Mouse (Mus musculus) embryonic facial prominence, embryonic 15.5 days (tissue): ENCODE data around the gene Gm17581. TPM values are rescaled to one million over a fixed set of nuclear protein-coding genes. Genes with fewer than 3 reads are reported as not detected.
A peak's percentile ranks its signal among the peaks of the same experiment; 100 is the strongest.
"Not testable (repeated sequence)": the region's sequence is repeated elsewhere in the genome, so short reads cannot be mapped to it uniquely, and the experiment has no call there.

Source experiments
- ATAC-seq: fragments of 200-750 bp; cut with Nextera tagmentation; 2 replicates; pipeline ENCODE4 v1.8.0; 2017; ENCODE audit warnings: low read depth, moderate TSS enrichment; ENCODE audit not compliant: insufficient number of reproducible peaks, low FRiP score, low TSS enrichment
- H3K27ac ChIP-seq: fragments of 300-500 bp; sonication (generic); replicated peaks from 2 replicates; pipeline ENCODE4 v1.5.1; 2015; ENCODE audit warnings: mild to moderate bottlenecking, inconsistent platforms
- H3K27me3 ChIP-seq: fragments of 300-500 bp; sonication (generic); 2 replicates; pipeline ENCODE4 v1.6.1; 2015; ENCODE audit warnings: inconsistent platforms
- H3K36me3 ChIP-seq: fragments of 300-500 bp; sonication (generic); 2 replicates; pipeline ENCODE4 v1.6.1; 2015; ENCODE audit warnings: mild to moderate bottlenecking, inconsistent platforms
- H3K4me1 ChIP-seq: fragments of 300-500 bp; sonication (generic); 2 replicates; pipeline ENCODE4 v1.6.1; 2015; ENCODE audit warnings: inconsistent platforms
- H3K4me2 ChIP-seq: fragments of 300-500 bp; sonication (generic); replicated peaks from 2 replicates; pipeline ENCODE4 v1.6.1; 2015; ENCODE audit warnings: mild to moderate bottlenecking, inconsistent platforms
- H3K4me3 ChIP-seq: fragments of 300-500 bp; sonication (generic); replicated peaks from 2 replicates; pipeline ENCODE4 v1.5.1; 2015; ENCODE audit warnings: mild to moderate bottlenecking, inconsistent platforms
- H3K9ac ChIP-seq: fragments of 300-500 bp; sonication (generic); 2 replicates; pipeline ENCODE4 v1.6.1; 2015; ENCODE audit warnings: inconsistent platforms
- H3K9me3 ChIP-seq: fragments of 300-500 bp; sonication (generic); replicated peaks from 2 replicates; pipeline ENCODE4 v1.6.1; 2016; ENCODE audit warnings: inconsistent platforms
- WGBS: fragments of 180-500 bp; shearing (Covaris S2); methylation state at CpG from one replicate; pipeline ENCODE4 v1.1.7; 2015; 5-methylcytosine and 5-hydroxymethylcytosine counted together
- polyA plus RNA-seq: library from polyadenylated mRNA; unstranded; fragments of >200 nt; fragmentation: Nextera tagmentation; extraction: Ambion mirVana; gene quantifications from 2 replicates; pipeline ENCODE4 v1.2.1, GENCODE M21; 2015

Gene Gm17581
- polyA plus RNA-seq, result not detected in 2 replicates

DNA sequence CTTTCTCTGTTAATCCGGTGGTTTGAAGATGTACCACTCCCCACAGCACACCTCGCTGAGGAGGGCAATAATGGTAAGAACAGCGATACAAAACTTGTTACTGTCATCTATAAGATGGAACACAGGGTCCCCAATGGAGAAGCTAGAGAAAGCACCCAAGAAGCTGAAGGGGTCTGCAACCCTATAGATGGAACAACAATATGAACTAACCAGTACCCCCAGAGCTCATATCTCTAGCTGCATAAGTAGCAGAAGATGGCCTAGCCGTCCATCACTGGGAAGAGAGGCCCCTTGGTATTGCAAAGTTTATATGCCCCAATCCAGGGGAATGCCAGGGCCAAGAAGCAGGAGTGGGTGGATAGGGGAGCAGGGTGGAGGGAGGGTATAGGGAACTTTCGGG is at the start of gene Gm17581:
Gene Gm17581 (minus strand): TSS at position 101 of the 400 bp plus-strand sequence.
- H3K36me3 ChIP-seq, H3K9me3 ChIP-seq, H3K4me3 ChIP-seq, H3K4me1 ChIP-seq, H3K4me2 ChIP-seq, H3K27ac ChIP-seq, H3K9ac ChIP-seq, ATAC-seq, H3K27me3 ChIP-seq: not testable (repeated sequence)
- WGBS, result 86% methylated on average over 5 of the region's 5 CpGs

DNA sequence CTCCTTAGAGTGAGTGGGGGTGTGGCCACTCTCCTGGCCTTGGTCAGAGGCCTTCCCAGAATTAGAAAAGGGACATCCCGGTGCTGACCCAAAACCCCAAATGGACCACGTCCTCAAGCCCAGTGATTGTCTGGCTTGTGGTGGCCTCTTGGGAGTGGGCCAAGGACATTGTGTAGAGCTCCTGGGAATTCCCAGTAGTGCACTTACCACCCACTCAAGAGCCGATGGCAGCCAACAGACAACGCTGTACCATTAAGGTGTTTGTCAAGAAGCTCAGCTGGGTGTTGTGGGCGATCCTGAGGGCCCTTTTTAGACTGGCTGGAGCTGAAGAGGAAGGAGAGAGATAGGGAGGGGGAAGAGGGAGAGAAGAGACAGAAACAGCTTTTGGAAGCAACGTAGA is 48.9 kb upstream of the Gm17581 start:
- H3K9ac ChIP-seq, result no peak overlapping the region
- H3K4me1 ChIP-seq, result no peaks in the 10 kb centered on the region
- ATAC-seq, result no peak
- 82% methylated on average over 6 of the region's 6 CpGs for WGBS
- no peak overlapping the region for H3K4me3 ChIP-seq
- no peaks in the 10 kb centered on the region for H3K9me3 ChIP-seq
- H3K4me2 ChIP-seq, result no peak overlapping the region
- no peaks in the 10 kb centered on the region; the same call in 1 of the 2 replicates for H3K27me3 ChIP-seq
- no peak overlapping the region for H3K27ac ChIP-seq
- H3K36me3 ChIP-seq, result no peaks in the 10 kb centered on the region

DNA sequence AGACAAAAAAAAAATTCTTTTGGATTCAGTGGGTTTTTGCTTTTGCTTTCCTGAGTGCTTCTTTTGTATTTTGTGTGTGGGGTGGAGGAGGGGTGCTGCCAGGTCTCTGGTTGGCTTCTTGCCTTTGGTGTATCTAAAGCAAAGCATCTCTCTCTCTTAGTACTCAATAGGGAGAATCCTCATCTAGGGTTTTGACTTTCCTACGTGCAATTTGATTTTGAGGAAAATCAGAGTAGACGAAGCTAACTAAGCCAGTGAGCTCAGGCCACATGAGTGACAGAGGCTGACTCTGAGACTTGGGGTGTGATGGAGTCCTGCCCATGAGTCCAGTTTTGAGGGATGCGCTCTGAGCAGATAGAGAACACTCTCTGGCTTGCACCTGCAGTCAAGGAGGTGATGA is 43.8 kb upstream of the Gm17581 start:
- no peak for ATAC-seq
- H3K4me2 ChIP-seq, result no peak overlapping the region
- H3K36me3 ChIP-seq, result no peaks in the 10 kb centered on the region
- no peak overlapping the region for H3K4me3 ChIP-seq
- WGBS, result 71% methylated on average over 3 of the region's 3 CpGs
- H3K9me3 ChIP-seq, result no peaks in the 10 kb centered on the region
- no peak overlapping the region for H3K27ac ChIP-seq
- no peak overlapping the region for H3K9ac ChIP-seq
- peaks cover 10% of the 10 kb centered on the region; the same call in 1 of the 2 replicates for H3K4me1 ChIP-seq
- H3K27me3 ChIP-seq, result peaks cover 32% of the 10 kb centered on the region

DNA sequence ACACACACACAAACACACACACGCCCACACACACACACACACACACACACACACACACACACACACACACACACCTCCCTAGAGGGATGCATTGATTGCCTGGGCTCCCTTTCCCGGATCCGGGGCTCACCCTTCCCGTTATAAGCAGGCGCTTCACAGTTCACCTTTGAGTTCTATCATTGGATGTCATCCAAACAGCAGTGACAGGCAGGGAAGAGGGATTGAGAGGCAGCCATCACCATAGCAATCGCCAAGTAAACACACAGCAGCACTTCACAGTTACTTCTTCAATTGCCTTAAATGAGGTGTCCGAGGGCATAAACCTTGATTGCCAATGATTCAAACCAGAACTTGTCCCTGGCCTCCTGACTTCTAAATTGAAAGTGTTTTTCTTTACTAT is 43.4 kb upstream of the Gm17581 start:
- Histone ChIP-seq H3K9ac (no peak overlapping the region), H3K36me3 (no peaks in the 10 kb centered on the region), H3K27me3 (peaks cover 37% of the 10 kb centered on the region), H3K27ac (no peak overlapping the region), H3K4me3 (no peak overlapping the region), H3K4me2 (no peak overlapping the region), H3K9me3 (no peaks in the 10 kb centered on the region), H3K4me1 (peaks cover 10% of the 10 kb centered on the region; the same call in 1 of the 2 replicates)
- no peak for ATAC-seq
- WGBS, result 59% methylated on average over 7 of the region's 7 CpGs

DNA sequence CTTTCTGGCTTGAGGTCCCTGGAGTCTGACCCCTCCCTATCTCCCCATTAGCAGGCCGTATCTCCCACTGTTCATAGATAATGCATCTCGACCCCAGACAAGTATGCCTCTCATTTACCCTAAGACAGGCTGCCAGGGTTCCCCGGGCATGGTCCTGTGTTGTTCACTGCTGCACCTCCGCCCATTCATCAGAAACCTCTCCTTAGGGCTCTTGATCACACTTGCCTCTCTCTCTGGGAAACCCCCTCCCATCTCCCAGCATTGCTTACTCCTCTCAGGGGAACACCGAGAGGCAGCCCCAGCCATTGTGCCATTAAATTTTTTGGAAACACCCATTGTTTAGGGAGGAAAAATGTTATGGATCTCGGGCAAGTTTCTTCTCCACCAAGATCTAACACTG is 42.3 kb upstream of the Gm17581 start:
- H3K27me3 ChIP-seq, result peaks cover 47% of the 10 kb centered on the region
- WGBS, result 69% methylated on average over 6 of the region's 6 CpGs

DNA sequence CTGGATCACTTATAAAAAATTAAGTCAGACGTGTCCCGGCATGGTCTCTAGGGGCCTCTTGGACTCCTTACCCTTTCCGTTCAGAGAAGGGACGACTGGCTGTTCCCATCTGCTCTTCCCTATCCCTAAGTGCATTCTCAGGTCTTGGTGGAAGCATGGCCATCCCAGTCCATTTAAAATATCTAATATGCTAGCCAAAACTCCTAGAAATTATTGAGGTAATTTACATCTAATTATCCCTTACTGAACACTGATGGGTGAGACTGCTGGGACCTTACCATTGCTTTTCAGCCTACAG is 42.0 kb upstream of the Gm17581 start:
- Histone ChIP-seq H3K4me2 (no peak overlapping the region), H3K9me3 (no peaks in the 10 kb centered on the region), H3K4me1 (peaks cover 10% of the 10 kb centered on the region; the same call in 1 of the 2 replicates), H3K27me3 (peaks cover 51% of the 10 kb centered on the region), H3K27ac (no peak overlapping the region), H3K36me3 (no peaks in the 10 kb centered on the region), H3K4me3 (no peak overlapping the region), H3K9ac (no peak overlapping the region)
- 66% methylated on average over 4 of the region's 4 CpGs for WGBS
- no peak for ATAC-seq

More for the DNA sequence above, 42.3 kb upstream of the Gm17581 start:
- peaks cover 10% of the 10 kb centered on the region; the same call in 1 of the 2 replicates for H3K4me1 ChIP-seq
- H3K4me3 ChIP-seq, result no peak overlapping the region
- no peak overlapping the region for H3K4me2 ChIP-seq
- no peaks in the 10 kb centered on the region for H3K36me3 ChIP-seq
- no peaks in the 10 kb centered on the region for H3K9me3 ChIP-seq
- H3K9ac ChIP-seq, result no peak overlapping the region
- no peak for ATAC-seq
- H3K27ac ChIP-seq, result no peak overlapping the region

DNA sequence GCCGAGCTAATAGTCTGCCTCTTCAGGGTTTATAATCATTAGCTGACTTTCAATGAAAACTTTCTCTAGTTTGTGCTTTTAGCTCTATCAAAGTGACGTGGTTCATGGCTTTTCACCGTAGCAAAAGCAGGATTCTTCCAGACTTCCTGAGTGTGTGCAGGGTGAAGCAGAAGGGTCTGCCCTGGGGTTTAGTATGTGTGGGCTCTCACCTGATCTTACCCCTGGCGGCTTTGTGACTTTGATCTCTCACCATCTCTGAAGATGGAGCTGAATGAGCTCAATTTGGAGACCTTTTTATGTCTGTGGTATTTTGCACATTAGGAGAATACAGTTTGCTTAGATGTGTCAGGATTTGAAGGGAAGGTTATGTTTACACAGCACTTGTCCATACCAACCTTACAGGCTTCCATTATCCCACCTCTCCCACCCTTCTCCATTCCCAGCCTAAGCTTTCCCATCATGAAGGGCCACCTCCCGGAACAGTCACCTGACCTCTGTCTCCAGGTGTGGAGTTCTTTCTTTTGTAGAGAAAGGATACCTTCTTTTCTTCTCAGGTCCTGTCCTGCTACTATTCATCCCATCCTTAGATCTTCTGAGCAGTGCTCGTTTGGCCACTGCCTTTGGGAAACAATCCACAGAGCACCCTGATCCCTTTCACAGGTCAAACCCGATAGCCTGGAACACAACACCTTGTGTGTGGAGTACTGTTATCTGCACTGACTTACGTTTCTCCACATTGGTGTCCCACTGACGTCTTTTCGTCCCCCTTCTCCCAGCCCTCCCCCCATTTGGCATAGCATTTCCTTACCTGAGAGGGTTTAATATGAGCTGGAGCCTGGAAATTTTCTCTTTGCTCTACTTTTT is 41.4 kb upstream of the Gm17581 start:
- H3K27ac ChIP-seq, result no peak overlapping the region
- H3K4me2 ChIP-seq, result no peak overlapping the region
- H3K4me3 ChIP-seq, result no peak overlapping the region
- no peaks in the 10 kb centered on the region for H3K9me3 ChIP-seq
- no peak overlapping the region for H3K9ac ChIP-seq
- H3K4me1 ChIP-seq, result peaks cover 10% of the 10 kb centered on the region; the same call in 1 of the 2 replicates
- 61% methylated on average over 10 of the region's 10 CpGs for WGBS
- ATAC-seq, result no peak
- H3K36me3 ChIP-seq, result no peaks in the 10 kb centered on the region
- peaks cover 57% of the 10 kb centered on the region for H3K27me3 ChIP-seq

DNA sequence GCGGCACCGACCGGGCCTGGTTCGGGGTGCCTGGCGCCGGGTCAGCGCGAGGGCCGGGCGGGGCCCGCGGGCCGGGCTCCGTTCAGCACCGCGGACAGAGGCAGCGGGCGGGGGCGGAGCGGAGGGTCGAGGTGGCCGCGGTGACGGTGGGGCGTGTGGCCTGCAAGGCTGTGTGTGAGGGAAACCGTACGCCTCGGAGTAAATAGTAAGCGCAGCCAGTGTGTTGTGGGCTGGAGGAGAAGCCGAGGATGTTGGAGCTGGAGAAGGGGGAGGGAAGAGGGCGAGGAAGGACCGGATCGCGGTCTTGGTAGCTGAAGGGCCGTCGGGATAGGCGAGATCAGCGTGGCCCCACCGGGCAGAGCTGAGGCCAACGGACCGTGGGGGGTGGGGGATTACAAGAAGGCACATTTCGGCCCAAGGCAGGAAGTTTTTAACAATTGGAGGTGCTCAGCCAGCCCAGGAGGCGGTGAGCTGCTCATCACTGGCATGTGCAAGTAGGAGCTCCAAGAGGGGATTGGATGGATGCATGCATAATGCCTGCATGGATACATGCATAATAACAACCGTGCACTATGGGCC is 40.1 kb upstream of the Gm17581 start:
- H3K4me1 ChIP-seq, result peaks cover 10% of the 10 kb centered on the region; the same call in 1 of the 2 replicates
- no peak overlapping the region for H3K27ac ChIP-seq
- H3K9ac ChIP-seq, result no peak overlapping the region
- no peaks in the 10 kb centered on the region for H3K36me3 ChIP-seq
- H3K4me2 ChIP-seq, result peak overlapping the region; percentile 97
- peaks cover 57% of the 10 kb centered on the region for H3K27me3 ChIP-seq
- 1% methylated on average over 44 of the region's 44 CpGs for WGBS
- ATAC-seq, result peak; percentile 67
- H3K4me3 ChIP-seq, result peak overlapping the region; percentile 53
- no peaks in the 10 kb centered on the region for H3K9me3 ChIP-seq

DNA sequence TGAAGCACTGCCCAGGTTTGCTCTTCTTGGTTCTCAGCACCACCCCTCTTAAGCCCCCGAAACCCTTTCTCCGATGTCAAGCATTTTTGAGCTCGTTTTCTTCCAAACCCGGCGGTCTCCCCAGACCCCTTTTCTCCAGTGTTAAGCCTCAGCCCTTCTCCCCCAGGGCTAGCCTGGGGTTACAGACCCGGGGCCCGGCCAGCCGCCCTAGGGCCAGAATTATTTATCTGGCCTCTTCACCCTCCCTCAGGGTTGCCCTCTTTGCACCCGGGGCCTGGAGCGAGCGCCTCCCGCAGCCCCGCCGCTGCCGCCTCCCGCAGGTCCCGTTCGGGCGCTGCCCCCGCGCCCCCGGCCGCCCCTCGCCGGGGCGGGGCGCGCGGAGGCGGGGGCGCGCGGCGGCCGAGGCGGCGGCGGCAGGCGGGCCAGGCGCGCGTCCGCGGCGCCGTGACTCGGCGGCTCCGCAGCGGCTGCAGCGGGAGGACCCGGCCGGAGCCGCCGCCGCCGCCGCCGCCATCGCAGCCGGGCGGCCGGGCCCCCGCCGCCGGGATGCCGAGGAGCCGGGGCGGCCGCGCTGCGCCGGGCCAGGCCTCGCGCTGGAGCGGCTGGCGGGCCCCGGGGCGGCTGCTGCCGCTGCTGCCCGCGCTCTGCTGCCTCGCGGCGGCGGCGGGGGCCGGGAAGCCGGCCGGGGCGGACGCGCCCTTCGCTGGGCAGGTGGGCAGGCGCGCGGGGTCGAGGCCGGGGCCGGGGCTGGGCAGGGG is 39.4 kb upstream of the Gm17581 start, which contains the start of gene Mmp24:
Gene Mmp24 (plus strand): TSS at position 416 of the 758 bp plus-strand sequence.
- Histone ChIP-seq H3K27me3 (peaks cover 57% of the 10 kb centered on the region), H3K27ac (no peak within 1 kb of the TSS), H3K4me3 (peak within 1 kb of the TSS; percentile 53), H3K9ac (no peak within 1 kb of the TSS), H3K36me3 (no peaks in the 10 kb centered on the region), H3K4me1 (peaks cover 10% of the 10 kb centered on the region; the same call in 1 of the 2 replicates), H3K9me3 (no peaks in the 10 kb centered on the region), H3K4me2 (peak within 1 kb of the TSS; percentile 97)
- WGBS, result 2% methylated on average over 66 of the region's 100 CpGs
- no peak for ATAC-seq

DNA sequence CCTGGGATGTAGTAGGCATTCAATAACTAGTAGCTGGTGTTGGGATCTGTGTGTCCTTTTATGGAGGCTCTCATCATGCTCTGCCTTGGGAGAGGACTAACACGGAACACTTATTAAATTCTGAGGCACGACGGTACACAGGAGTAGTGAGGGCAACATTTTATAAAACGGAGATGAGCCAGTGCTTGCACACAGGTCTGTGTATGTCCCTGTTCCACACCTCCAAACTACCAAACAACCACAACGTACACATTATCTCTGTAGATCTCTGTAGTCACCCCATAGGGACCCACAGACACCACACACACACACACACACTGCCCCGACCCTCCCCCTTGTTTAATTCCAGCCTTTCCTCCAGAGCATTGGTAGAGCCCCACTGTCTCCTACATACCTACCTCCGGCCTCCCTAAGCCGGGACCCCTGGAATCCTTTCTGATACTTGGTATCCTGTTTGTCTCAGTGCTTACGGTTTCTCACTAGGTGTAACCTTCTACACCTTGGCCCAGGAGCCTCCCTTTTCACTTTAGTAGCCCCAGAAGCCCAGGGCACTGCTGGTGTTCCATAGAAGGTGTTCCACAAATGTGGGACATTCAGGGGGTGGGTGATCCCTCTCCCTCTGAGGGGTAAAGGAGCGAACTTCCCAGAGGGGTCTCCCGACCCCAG is 38.7 kb upstream of the Gm17581 start:
- WGBS, result 55% methylated on average over 11 of the region's 11 CpGs
- Histone ChIP-seq H3K27ac (no peak overlapping the region), H3K9ac (no peak overlapping the region), H3K9me3 (no peaks in the 10 kb centered on the region), H3K4me1 (peaks cover 10% of the 10 kb centered on the region; the same call in 1 of the 2 replicates), H3K27me3 (peaks cover 57% of the 10 kb centered on the region), H3K4me3 (peak overlapping the region; percentile 53), H3K36me3 (no peaks in the 10 kb centered on the region), H3K4me2 (no peak overlapping the region)
- no peak for ATAC-seq

DNA sequence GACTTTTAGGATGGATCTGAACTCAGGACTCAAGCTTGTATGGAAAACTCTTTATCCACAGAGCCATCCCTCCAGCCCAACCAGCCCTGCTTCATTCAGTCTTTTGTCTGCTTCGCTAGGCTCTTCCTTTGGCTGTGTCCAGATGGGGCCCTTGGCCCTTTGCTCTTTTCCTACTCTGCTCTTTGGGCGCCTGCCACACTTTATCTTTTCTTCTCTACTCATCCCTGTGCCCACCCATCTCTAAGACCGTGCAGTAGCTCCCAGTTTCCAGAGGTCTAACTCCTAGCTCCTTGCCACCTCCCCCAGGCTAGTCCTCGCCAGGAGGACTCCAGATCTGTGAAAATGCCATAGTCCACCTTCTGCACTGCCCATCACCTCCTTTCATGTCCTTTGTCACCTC is 38.0 kb upstream of the Gm17581 start:
- no peak overlapping the region for H3K9ac ChIP-seq
- 66% methylated on average over 4 of the region's 4 CpGs for WGBS
- no peak overlapping the region for H3K27ac ChIP-seq
- no peaks in the 10 kb centered on the region for H3K9me3 ChIP-seq
- no peak for ATAC-seq
- H3K4me3 ChIP-seq, result no peak overlapping the region
- peaks cover 57% of the 10 kb centered on the region for H3K27me3 ChIP-seq
- no peaks in the 10 kb centered on the region for H3K36me3 ChIP-seq
- H3K4me1 ChIP-seq, result peaks cover 10% of the 10 kb centered on the region; the same call in 1 of the 2 replicates
- H3K4me2 ChIP-seq, result no peak overlapping the region
